Mouse (Mus musculus): ENCODE measurements around the gene Gpi1. TPM values are rescaled to one million over a fixed set of nuclear protein-coding genes. Genes with fewer than 3 reads are reported as not detected.

Gene Gpi1
- polyA plus RNA-seq, 1 experiment from 2014 or later, result 694 TPM

- H3K9ac ChIP-seq (ENCODE audit: low read length), result no peak overlapping the region
- 0 out of 2 replicates have a peak, but pooled peaks cover 2% of the 10 kb centered on the region for H3K9me3 ChIP-seq (replicated peaks; ENCODE audit: control insufficient read depth, low read length)
- no peak for ATAC-seq (replicated peaks; ENCODE audit: extremely low read depth, insufficient read depth, low FRiP score)
- no peak overlapping the region for H3K4me2 ChIP-seq (ENCODE audit: low read depth, low read length)
- H3K4me3 ChIP-seq (ENCODE audit: low read length), result no peak overlapping the region
- peaks cover 40% of the 10 kb centered on the region for H3K4me1 ChIP-seq (ENCODE audit: control insufficient read depth, insufficient read depth, low read length)
- H3K27ac ChIP-seq (ENCODE audit: low read length), result no peak overlapping the region
- H3K27me3 ChIP-seq (ENCODE audit: control insufficient read depth, insufficient read depth, low read length), result no peaks in the 10 kb centered on the region
- 80% methylated on average over 6 of the region's 6 CpGs for WGBS
- H3K36me3 ChIP-seq (ENCODE audit: control insufficient read depth, insufficient read depth), result peaks cover 84% of the 10 kb centered on the region
These were observed 5.8 kb downstream of the Gpi1 start for GRCm38 (mm10) chr7:34224308-34224707.

- Histone ChIP-seq H3K9me3 (replicated peaks; ENCODE audit: control insufficient read depth, low read length) (0 out of 2 replicates have a peak, but pooled peaks cover 2% of the 10 kb centered on the region), H3K4me1 (ENCODE audit: control insufficient read depth, insufficient read depth, low read length) (peaks cover 22% of the 10 kb centered on the region), H3K9ac (ENCODE audit: low read length) (no peak overlapping the region), H3K36me3 (ENCODE audit: control insufficient read depth, insufficient read depth) (peaks cover 90% of the 10 kb centered on the region), H3K27ac (ENCODE audit: low read length) (no peak overlapping the region), H3K4me3 (ENCODE audit: low read length) (no peak overlapping the region), H3K4me2 (ENCODE audit: low read depth, low read length) (no peak overlapping the region), H3K27me3 (ENCODE audit: control insufficient read depth, insufficient read depth, low read length) (no peaks in the 10 kb centered on the region)
- ATAC-seq (replicated peaks; ENCODE audit: extremely low read depth, insufficient read depth, low FRiP score), result no peak
- WGBS, result 93% methylated on average over 10 of the region's 10 CpGs
These were observed 7.8 kb downstream of the Gpi1 start for GRCm38 (mm10) chr7:34222340-34222739.

GRCm38 (mm10) chr7:34221594-34222250 lies 8.4 kb downstream of the Gpi1 start:
- ATAC-seq (replicated peaks; ENCODE audit: extremely low read depth, insufficient read depth, low FRiP score), result no peak
- Histone ChIP-seq H3K27me3 (ENCODE audit: control insufficient read depth, insufficient read depth, low read length) (no peaks in the 10 kb centered on the region), H3K27ac (ENCODE audit: low read length) (no peak overlapping the region), H3K36me3 (ENCODE audit: control insufficient read depth, insufficient read depth) (peaks cover 88% of the 10 kb centered on the region), H3K9me3 (replicated peaks; ENCODE audit: control insufficient read depth, low read length) (0 out of 2 replicates have a peak, but pooled peaks cover 2% of the 10 kb centered on the region), H3K9ac (ENCODE audit: low read length) (no peak overlapping the region), H3K4me3 (ENCODE audit: low read length) (no peak overlapping the region), H3K4me2 (ENCODE audit: low read depth, low read length) (no peak overlapping the region), H3K4me1 (ENCODE audit: control insufficient read depth, insufficient read depth, low read length) (peaks cover 16% of the 10 kb centered on the region)
- WGBS, result 75% methylated on average over 9 of the region's 9 CpGs

- 72% methylated on average over 1 of the region's 1 CpGs for WGBS
- Histone ChIP-seq H3K9ac (ENCODE audit: low read length) (no peak overlapping the region), H3K36me3 (ENCODE audit: control insufficient read depth, insufficient read depth) (peaks cover 82% of the 10 kb centered on the region), H3K4me2 (ENCODE audit: low read depth, low read length) (no peak overlapping the region), H3K9me3 (replicated peaks; ENCODE audit: control insufficient read depth, low read length) (0 out of 2 replicates have a peak, but pooled peaks cover 2% of the 10 kb centered on the region), H3K4me1 (ENCODE audit: control insufficient read depth, insufficient read depth, low read length) (no peaks in the 10 kb centered on the region), H3K27ac (ENCODE audit: low read length) (no peak overlapping the region), H3K27me3 (ENCODE audit: control insufficient read depth, insufficient read depth, low read length) (no peaks in the 10 kb centered on the region), H3K4me3 (ENCODE audit: low read length) (no peak overlapping the region)
- ATAC-seq (replicated peaks; ENCODE audit: extremely low read depth, insufficient read depth, low FRiP score), result no peak
These were observed 11.6 kb downstream of the Gpi1 start for GRCm38 (mm10) chr7:34218496-34218895.

- no peak overlapping the region for H3K27ac ChIP-seq (ENCODE audit: low read length)
- H3K4me3 ChIP-seq (ENCODE audit: low read length), result no peak overlapping the region
- H3K9me3 ChIP-seq (replicated peaks; ENCODE audit: control insufficient read depth, low read length), result no peaks in the 10 kb centered on the region
- 86% methylated on average over 10 of the region's 10 CpGs for WGBS
- no peaks in the 10 kb centered on the region for H3K4me1 ChIP-seq (ENCODE audit: control insufficient read depth, insufficient read depth, low read length)
- no peaks in the 10 kb centered on the region for H3K27me3 ChIP-seq (ENCODE audit: control insufficient read depth, insufficient read depth, low read length)
- no peak for ATAC-seq (replicated peaks; ENCODE audit: extremely low read depth, insufficient read depth, low FRiP score)
- H3K9ac ChIP-seq (ENCODE audit: low read length), result no peak overlapping the region
- H3K36me3 ChIP-seq (ENCODE audit: control insufficient read depth, insufficient read depth), result peaks cover 79% of the 10 kb centered on the region
- no peak overlapping the region for H3K4me2 ChIP-seq (ENCODE audit: low read depth, low read length)
These were observed 13.7 kb downstream of the Gpi1 start for GRCm38 (mm10) chr7:34216474-34216873.

- Histone ChIP-seq H3K36me3 (ENCODE audit: control insufficient read depth, insufficient read depth) (peaks cover 82% of the 10 kb centered on the region), H3K9me3 (replicated peaks; ENCODE audit: control insufficient read depth, low read length) (no peaks in the 10 kb centered on the region), H3K4me3 (ENCODE audit: low read length) (no peak overlapping the region), H3K9ac (ENCODE audit: low read length) (no peak overlapping the region), H3K27ac (ENCODE audit: low read length) (no peak overlapping the region), H3K4me2 (ENCODE audit: low read depth, low read length) (no peak overlapping the region), H3K4me1 (ENCODE audit: control insufficient read depth, insufficient read depth, low read length) (no peaks in the 10 kb centered on the region), H3K27me3 (ENCODE audit: control insufficient read depth, insufficient read depth, low read length) (no peaks in the 10 kb centered on the region)
- WGBS, result 83% methylated on average over 9 of the region's 9 CpGs
- no peak for ATAC-seq (replicated peaks; ENCODE audit: extremely low read depth, insufficient read depth, low FRiP score)
These were observed 14.7 kb downstream of the Gpi1 start for GRCm38 (mm10) chr7:34215481-34215880.

- no peaks in the 10 kb centered on the region for H3K27me3 ChIP-seq (ENCODE audit: control insufficient read depth, insufficient read depth, low read length)
- no peaks in the 10 kb centered on the region for H3K4me1 ChIP-seq (ENCODE audit: control insufficient read depth, insufficient read depth, low read length)
- H3K27ac ChIP-seq (ENCODE audit: low read length), result no peak overlapping the region
- H3K36me3 ChIP-seq (ENCODE audit: control insufficient read depth, insufficient read depth), result peaks cover 81% of the 10 kb centered on the region
- no peak overlapping the region for H3K4me2 ChIP-seq (ENCODE audit: low read depth, low read length)
- no peak overlapping the region for H3K9ac ChIP-seq (ENCODE audit: low read length)
- no peak for ATAC-seq (replicated peaks; ENCODE audit: extremely low read depth, insufficient read depth, low FRiP score)
- no peaks in the 10 kb centered on the region for H3K9me3 ChIP-seq (replicated peaks; ENCODE audit: control insufficient read depth, low read length)
- no peak overlapping the region for H3K4me3 ChIP-seq (ENCODE audit: low read length)
- 92% methylated on average over 8 of the region's 8 CpGs for WGBS
These were observed 15.5 kb downstream of the Gpi1 start for GRCm38 (mm10) chr7:34214644-34215043.

- no peak overlapping the region for H3K27ac ChIP-seq (ENCODE audit: low read length)
- H3K9me3 ChIP-seq (replicated peaks; ENCODE audit: control insufficient read depth, low read length), result no peaks in the 10 kb centered on the region
- H3K4me1 ChIP-seq (ENCODE audit: control insufficient read depth, insufficient read depth, low read length), result no peaks in the 10 kb centered on the region
- no peak overlapping the region for H3K9ac ChIP-seq (ENCODE audit: low read length)
- ATAC-seq (replicated peaks; ENCODE audit: extremely low read depth, insufficient read depth, low FRiP score), result no peak
- H3K27me3 ChIP-seq (ENCODE audit: control insufficient read depth, insufficient read depth, low read length), result no peaks in the 10 kb centered on the region
- H3K4me3 ChIP-seq (ENCODE audit: low read length), result no peak overlapping the region
- no peak overlapping the region for H3K4me2 ChIP-seq (ENCODE audit: low read depth, low read length)
- H3K36me3 ChIP-seq (ENCODE audit: control insufficient read depth, insufficient read depth), result peaks cover 82% of the 10 kb centered on the region
- 82% methylated on average over 7 of the region's 7 CpGs for WGBS
These were observed 16.9 kb downstream of the Gpi1 start for GRCm38 (mm10) chr7:34213281-34213680.

GRCm38 (mm10) chr7:34208027-34208745 lies 21.9 kb downstream of the Gpi1 start:
- H3K27me3 ChIP-seq (ENCODE audit: control insufficient read depth, insufficient read depth, low read length), result no peaks in the 10 kb centered on the region
- no peak for ATAC-seq (replicated peaks; ENCODE audit: extremely low read depth, insufficient read depth, low FRiP score)

More at GRCm38 (mm10) chr7:34208027-34208745, 21.9 kb downstream of the Gpi1 start:
- 83% methylated on average over 9 of the region's 9 CpGs for WGBS
- H3K4me2 ChIP-seq (ENCODE audit: low read depth, low read length), result no peak overlapping the region
- H3K9ac ChIP-seq (ENCODE audit: low read length), result no peak overlapping the region
- no peak overlapping the region for H3K4me3 ChIP-seq (ENCODE audit: low read length)
- peaks cover 96% of the 10 kb centered on the region for H3K36me3 ChIP-seq (ENCODE audit: control insufficient read depth, insufficient read depth)
- H3K27ac ChIP-seq (ENCODE audit: low read length), result no peak overlapping the region
- H3K9me3 ChIP-seq (replicated peaks; ENCODE audit: control insufficient read depth, low read length), result no peaks in the 10 kb centered on the region
- no peaks in the 10 kb centered on the region for H3K4me1 ChIP-seq (ENCODE audit: control insufficient read depth, insufficient read depth, low read length)

Data from heart, embryonic 16.5 days (tissue).